18 mouse cellular contexts compared by ENCODE assay signal in genomic region chr11:63753260-63753659, GRCm38 (mm10).
DNase-seq lines count a peak whose midpoint lies in the region; ATAC-seq and TF ChIP-seq lines count a peak whose summit lies in the region.
"Had no signal": no experiment of that assay in that cellular context is flagged by ENCODE, and none has a peak within 500 bp of the region (broad histone marks: within the 10 kb centered on the region; RNA-seq: fewer than 3 reads in every experiment).

No protein-coding gene starts in this region.

- no peak for TF ChIP-seq POLR2A in brain, embryonic 14.5 days (IDR thresholded peaks at IDR 0.05; ENCODE audit: borderline replicate concordance, extremely low read depth, insufficient read depth, insufficient read length, poor library complexity, severe bottlenecking)

- ATAC-seq in kidney, embryonic 16.5 days (ENCODE audit: low FRiP score, low TSS enrichment) = peak; percentile 96
- ATAC-seq: forebrain, embryonic 13.5 days; midbrain, embryonic 13.5 days had no signal

- H3K4me3 ChIP-seq in embryonic facial prominence, embryonic 10.5 days = no peak overlapping the region
- H3K4me3 ChIP-seq in kidney, embryonic 16.5 days (ENCODE audit: low read length) = no peak overlapping the region
- H3K4me3 ChIP-seq in limb, embryonic 10.5 days = no peak overlapping the region
- H3K4me3 ChIP-seq: forebrain, embryonic 13.5 days; limb, embryonic 15.5 days; liver, embryonic 15.5 days; midbrain, embryonic 13.5 days; neural tube, embryonic 15.5 days had no signal

- H3K9me3 ChIP-seq in embryonic facial prominence, embryonic 10.5 days = no peaks in the 10 kb centered on the region
- no peaks in the 10 kb centered on the region for H3K9me3 ChIP-seq in kidney, embryonic 16.5 days (ENCODE audit: low read length)
- no peaks in the 10 kb centered on the region for H3K9me3 ChIP-seq in limb, embryonic 10.5 days (replicated peaks)
- H3K9me3 ChIP-seq: forebrain, embryonic 13.5 days; limb, embryonic 15.5 days; liver, embryonic 15.5 days; midbrain, embryonic 13.5 days; neural tube, embryonic 15.5 days had no signal

- TF ChIP-seq CTCF in brain, embryonic 14.5 days (IDR thresholded peaks at IDR 0.05; ENCODE audit: borderline replicate concordance, extremely low read depth, insufficient read depth, insufficient read length) = no peak

- 44% methylated on average over 5 of the region's 5 CpGs for WGBS in embryonic facial prominence, embryonic 10.5 days
- 38% methylated on average over 5 of the region's 5 CpGs for WGBS in kidney, embryonic 16.5 days
- 76% methylated on average over 5 of the region's 5 CpGs for WGBS in limb, embryonic 10.5 days

- H3K27me3 ChIP-seq in embryonic facial prominence, embryonic 10.5 days (replicated peaks; ENCODE audit: low read depth, poor library complexity, severe bottlenecking) = no peaks in the 10 kb centered on the region
- H3K27me3 ChIP-seq in kidney, embryonic 16.5 days (ENCODE audit: insufficient read depth, low read length) = no peaks in the 10 kb centered on the region
- no peaks in the 10 kb centered on the region for H3K27me3 ChIP-seq in limb, embryonic 10.5 days (ENCODE audit: low read depth, poor library complexity, severe bottlenecking)
- H3K27me3 ChIP-seq: limb, embryonic 15.5 days; liver, embryonic 15.5 days; midbrain, embryonic 13.5 days; neural tube, embryonic 15.5 days had no signal

- no peaks in the 10 kb centered on the region for H3K36me3 ChIP-seq in embryonic facial prominence, embryonic 10.5 days (replicated peaks)
- H3K36me3 ChIP-seq in kidney, embryonic 16.5 days (ENCODE audit: insufficient read depth, low read length) = no peaks in the 10 kb centered on the region
- no peaks in the 10 kb centered on the region for H3K36me3 ChIP-seq in limb, embryonic 10.5 days
- H3K36me3 ChIP-seq: limb, embryonic 15.5 days; liver, embryonic 15.5 days; midbrain, embryonic 13.5 days; neural tube, embryonic 15.5 days had no signal

- H3K9ac ChIP-seq in kidney, embryonic 16.5 days (replicated peaks; ENCODE audit: low read length) = no peak overlapping the region
- H3K9ac ChIP-seq: forebrain, embryonic 13.5 days; limb, embryonic 15.5 days; liver, embryonic 15.5 days; midbrain, embryonic 13.5 days; neural tube, embryonic 15.5 days had no signal

- peak; percentile 33 for DNase-seq in brain, embryonic 14.5 days (ENCODE audit: low read depth)
- DNase-seq in embryonic facial prominence, embryonic 10.5 days (ENCODE audit: low spot score) = peak; percentile 34
- DNase-seq in limb, embryonic 10.5 days (ENCODE audit: low spot score) = no peak
- no peak for DNase-seq in thymus, postnatal 0 days (ENCODE audit: low spot score)
- no peak for DNase-seq in cerebellum, adult 18-20 months
- no peak for DNase-seq in spleen, postnatal 10 days (ENCODE audit: low spot score in 2 of 2)
- DNase-seq: cerebellum, adult 9-10 months; gastrocnemius, postnatal 36 days; heart, postnatal 10 days; right cerebral cortex, postnatal 4 days had no signal

- no peak overlapping the region for H3K4me2 ChIP-seq in kidney, embryonic 16.5 days (replicated peaks; ENCODE audit: low read depth, low read length)
- H3K4me2 ChIP-seq: forebrain, embryonic 13.5 days; heart, embryonic 11.5 days; limb, embryonic 15.5 days; liver, embryonic 15.5 days; midbrain, embryonic 13.5 days; neural tube, embryonic 15.5 days had no signal

- no peak overlapping the region for H3K27ac ChIP-seq in embryonic facial prominence, embryonic 10.5 days (replicated peaks)
- peak overlapping the region; percentile 60 for H3K27ac ChIP-seq in kidney, embryonic 16.5 days (ENCODE audit: low read length)
- peak overlapping the region; percentile 54; the same call in 1 of the 2 replicates for H3K27ac ChIP-seq in limb, embryonic 10.5 days
- H3K27ac ChIP-seq: forebrain, embryonic 13.5 days; limb, embryonic 15.5 days; liver, embryonic 15.5 days; midbrain, embryonic 13.5 days; neural tube, embryonic 15.5 days; stomach, postnatal 0 days had no signal

- peaks cover 15% of the 10 kb centered on the region for H3K4me1 ChIP-seq in embryonic facial prominence, embryonic 10.5 days
- H3K4me1 ChIP-seq in kidney, embryonic 16.5 days (ENCODE audit: insufficient read depth, low read length) = peaks cover 16% of the 10 kb centered on the region
- H3K4me1 ChIP-seq in limb, embryonic 10.5 days = peaks cover 41% of the 10 kb centered on the region
- H3K4me1 ChIP-seq: forebrain, embryonic 13.5 days; liver, embryonic 15.5 days; midbrain, embryonic 13.5 days had no signal

Comparison
In these comparisons a context has a peak if more than half of its experiments do, and no peak if none do; other contexts are left out.
1. DNase-seq: peak in brain, embryonic 14.5 days (single experiment) and embryonic facial prominence, embryonic 10.5 days (single experiment); none in limb, embryonic 10.5 days (single experiment), thymus, postnatal 0 days (single experiment), cerebellum, adult 18-20 months (0 of 2) and spleen, postnatal 10 days (0 of 2).